ENCODE assay signal across 17 mouse cellular contexts in the genomic region with DNA sequence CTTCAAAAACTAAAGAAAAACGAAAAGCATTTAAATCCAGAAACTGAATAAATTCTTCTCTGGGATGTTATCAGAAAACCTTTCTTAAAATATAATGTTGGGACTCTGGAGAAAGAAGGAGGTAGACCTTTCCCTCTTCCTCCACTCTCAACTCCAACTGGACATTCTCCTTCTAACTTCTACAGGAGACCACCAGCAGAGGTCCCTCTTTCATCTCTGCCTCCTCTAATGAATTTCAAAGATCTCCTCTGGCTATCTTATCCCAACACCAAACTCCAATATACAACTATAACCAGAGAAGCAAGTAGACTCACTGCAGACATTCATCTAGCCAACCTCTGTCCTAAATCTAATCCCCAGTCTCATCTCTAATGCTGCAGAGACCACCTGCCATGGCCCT. TPM values are rescaled to one million over a fixed set of nuclear protein-coding genes. Genes with fewer than 3 reads are reported as not detected.
"Had no signal": no experiment of that assay in that cellular context is flagged by ENCODE, and none has a peak within 500 bp of the region (broad histone marks: within the 10 kb centered on the region; RNA-seq: fewer than 3 reads in every experiment).

No protein-coding gene starts in this region.

- H3K27me3 ChIP-seq: kidney, embryonic 15.5 days; limb, embryonic 15.5 days; neural tube, embryonic 13.5 days had no signal

- H3K4me3 ChIP-seq: kidney, embryonic 15.5 days; limb, embryonic 15.5 days; midbrain, embryonic 10.5 days; neural tube, embryonic 13.5 days had no signal

- H3K4me2 ChIP-seq: kidney, embryonic 15.5 days; limb, embryonic 15.5 days; neural tube, embryonic 13.5 days had no signal

- H3K27ac ChIP-seq: kidney, embryonic 15.5 days; limb, embryonic 15.5 days; midbrain, embryonic 10.5 days; neural tube, embryonic 13.5 days had no signal

- H3K9ac ChIP-seq: kidney, embryonic 15.5 days; limb, embryonic 15.5 days; neural tube, embryonic 13.5 days had no signal

- DNase-seq: kidney, adult 2 months; kidney, postnatal 25 days; lung, adult 2 months; lung, postnatal 10 days; lung, postnatal 4 days; midbrain, embryonic 14.5 days; retina, postnatal 1 day; right cerebral cortex, postnatal 4 days; spleen, adult 18-20 months; thymus, adult 2 months; thymus, postnatal 25 days had no signal

- H3K9me3 ChIP-seq: kidney, embryonic 15.5 days; limb, embryonic 15.5 days; midbrain, embryonic 10.5 days; neural tube, embryonic 13.5 days had no signal

- H3K36me3 ChIP-seq: kidney, embryonic 15.5 days; limb, embryonic 15.5 days; midbrain, embryonic 10.5 days; neural tube, embryonic 13.5 days had no signal

RNA-seq across cellular contexts. Expression of gene Gypa, which starts 2.0 kb away (rescaled TPM):
- total RNA-seq: layer of hippocampus, postnatal 10 days had no signal
- polyA plus RNA-seq: testis, adult 2 months had no signal
